Mouse (Mus musculus) ovary, adult 18-20 months (tissue): ENCODE data around the gene Vgf.

Source experiments
- DNase-seq: peaks from one replicate; pipeline ENCODE4 v3.0.0; 2022; ENCODE audit warnings: low spot score, mixed read lengths

Gene Vgf

DNA sequence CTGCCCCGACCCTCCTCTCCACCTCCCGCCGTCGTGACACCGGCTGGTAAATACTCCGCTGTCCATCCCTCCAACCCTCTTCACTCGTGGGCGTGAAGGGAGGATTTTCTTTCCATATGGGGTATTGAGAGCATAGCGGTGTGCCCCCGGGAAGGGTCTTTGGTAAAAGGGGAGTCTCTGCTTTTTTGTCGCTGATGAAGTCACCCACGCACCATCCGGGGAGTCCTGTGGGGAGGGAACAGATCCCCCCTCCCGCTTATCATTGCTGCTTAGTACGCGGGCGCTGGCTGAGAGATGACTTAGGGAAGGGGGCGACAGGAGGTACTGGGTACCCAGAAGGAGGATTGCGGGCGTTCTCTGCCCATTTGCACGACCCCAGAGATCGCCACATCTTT is 4.2 kb downstream of the Vgf start:
- no peak for DNase-seq

DNA sequence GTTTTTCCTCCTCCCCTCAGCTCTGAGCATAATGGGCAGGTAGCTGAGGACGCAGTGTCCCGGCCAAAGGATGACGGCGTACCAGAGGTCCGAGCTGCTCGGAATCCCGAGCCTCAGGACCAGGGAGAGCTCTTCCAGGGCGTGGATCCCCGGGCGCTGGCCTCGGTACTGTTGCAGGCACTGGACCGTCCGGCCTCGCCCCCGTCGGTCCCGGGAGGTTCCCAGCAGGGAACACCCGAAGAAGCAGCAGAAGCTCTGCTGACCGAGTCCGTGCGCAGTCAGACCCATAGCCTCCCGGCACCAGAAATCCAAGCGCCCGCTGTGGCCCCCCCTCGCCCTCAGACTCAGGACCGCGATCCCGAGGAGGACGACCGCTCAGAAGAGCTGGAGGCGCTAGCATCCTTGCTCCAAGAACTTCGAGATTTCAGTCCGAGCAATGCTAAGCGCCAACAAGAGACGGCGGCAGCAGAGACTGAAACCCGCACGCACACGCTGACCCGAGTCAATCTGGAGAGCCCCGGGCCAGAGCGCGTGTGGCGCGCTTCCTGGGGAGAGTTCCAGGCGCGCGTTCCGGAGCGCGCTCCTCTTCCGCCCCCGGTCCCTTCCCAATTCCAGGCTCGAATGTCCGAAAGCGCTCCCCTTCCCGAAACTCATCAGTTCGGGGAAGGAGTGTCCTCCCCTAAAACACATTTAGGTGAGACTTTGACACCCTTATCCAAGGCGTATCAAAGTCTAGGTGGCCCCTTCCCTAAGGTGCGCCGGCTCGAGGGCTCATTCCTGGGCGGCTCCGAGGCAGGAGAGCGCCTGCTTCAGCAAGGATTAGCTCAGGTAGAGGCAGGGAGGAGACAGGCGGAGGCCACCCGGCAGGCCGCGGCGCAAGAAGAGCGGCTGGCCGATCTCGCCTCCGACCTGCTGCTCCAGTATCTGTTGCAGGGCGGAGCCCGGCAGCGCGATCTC is 5.2 kb downstream of the Vgf start:
- DNase-seq, result no peak

GRCm38 (mm10) chr5:137032033-137032421 is 5.8 kb downstream of the Vgf start:
- no peak for DNase-seq

- peak; percentile 80 for DNase-seq
Observed at GRCm38 (mm10) chr5:137032641-137033074, 6.5 kb downstream of the Vgf start.

- no peak for DNase-seq
Observed at GRCm38 (mm10) chr5:137036211-137036610, 10.0 kb downstream of the Vgf start.

DNA sequence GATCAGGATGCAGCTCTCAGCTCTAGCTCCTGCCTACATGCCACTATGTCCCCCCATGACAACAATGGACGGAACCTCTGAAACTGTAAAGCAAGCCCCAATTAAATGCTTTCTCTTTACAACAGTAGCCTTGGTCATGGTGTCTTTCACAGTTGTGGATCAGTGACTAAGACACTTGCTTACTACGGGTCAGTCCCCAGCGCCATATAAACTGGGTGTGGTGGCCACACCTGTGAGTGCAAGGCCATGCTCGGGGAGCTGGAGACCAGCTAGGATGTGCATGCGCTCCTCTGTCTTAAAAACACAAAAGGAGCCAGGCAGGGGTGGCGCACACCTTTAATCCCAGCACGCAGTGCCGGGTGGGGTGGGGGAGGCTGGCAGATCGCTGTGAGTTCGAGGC is 13.3 kb downstream of the Vgf start:
- DNase-seq, result no peak

- no peak for DNase-seq
Observed at GRCm38 (mm10) chr5:137041442-137041841, 15.2 kb downstream of the Vgf start.

DNA sequence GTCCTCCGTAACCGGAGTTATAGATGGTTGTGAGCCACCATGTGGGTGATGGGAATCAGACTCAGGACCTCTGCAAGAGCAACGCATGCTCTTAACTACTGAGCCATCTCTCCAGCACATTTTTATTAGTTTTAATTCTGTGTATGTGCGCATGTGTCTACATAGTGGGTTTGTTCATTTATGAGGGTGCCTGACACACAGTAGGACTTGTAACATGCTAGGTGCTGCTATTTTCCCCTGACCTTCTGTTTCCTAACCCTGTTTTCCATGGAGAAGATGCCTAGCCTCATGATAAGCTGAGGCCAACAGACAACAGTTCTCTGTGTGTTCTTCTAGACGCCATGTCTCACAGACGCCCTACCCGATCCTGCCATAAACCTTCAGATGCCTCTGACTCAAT is 17.8 kb downstream of the Vgf start:
- DNase-seq, result no peak

- DNase-seq, result peak; percentile 95
Observed at GRCm38 (mm10) chr5:137045402-137046323, 19.5 kb downstream of the Vgf start, which contains the start of gene Ap1s1. Ap1s1 (minus strand) TSS chr5:137046135.

- no peak for DNase-seq
Observed at GRCm38 (mm10) chr5:137046324-137046718, 20.1 kb downstream of the Vgf start.

GRCm38 (mm10) chr5:137046991-137047390 is 20.8 kb downstream of the Vgf start:
- no peak for DNase-seq

- no peak for DNase-seq
Observed at GRCm38 (mm10) chr5:137051125-137051524, 24.9 kb downstream of the Vgf start.

DNA sequence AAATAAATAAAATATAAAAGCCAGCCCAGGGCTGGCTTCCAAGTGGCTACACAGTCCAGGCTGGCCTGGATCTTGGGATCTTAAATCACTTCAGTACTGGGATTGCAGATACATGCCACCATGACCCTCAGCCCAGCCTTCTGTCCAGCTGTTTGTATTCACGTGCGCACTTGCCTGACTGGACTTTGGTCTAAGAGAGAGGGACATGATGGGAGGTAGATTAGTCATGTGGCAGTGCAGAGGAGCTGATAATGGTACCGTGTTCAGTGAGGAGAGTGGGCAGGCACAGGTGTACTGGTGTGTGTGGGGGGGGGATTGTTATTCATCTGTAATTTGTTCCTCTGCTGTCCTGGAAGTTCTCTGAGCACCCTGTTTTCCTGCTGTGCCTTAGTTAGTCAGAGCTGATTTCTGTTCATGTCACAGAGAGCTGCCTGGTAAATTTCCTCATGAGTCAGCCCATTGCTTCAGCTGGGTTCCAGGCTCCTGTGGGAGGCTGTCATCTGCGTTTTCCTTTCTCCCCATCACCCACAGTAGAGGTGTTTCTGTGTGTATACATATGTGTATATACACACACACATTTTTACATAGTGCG is 25.8 kb downstream of the Vgf start:
- no peak for DNase-seq

DNA sequence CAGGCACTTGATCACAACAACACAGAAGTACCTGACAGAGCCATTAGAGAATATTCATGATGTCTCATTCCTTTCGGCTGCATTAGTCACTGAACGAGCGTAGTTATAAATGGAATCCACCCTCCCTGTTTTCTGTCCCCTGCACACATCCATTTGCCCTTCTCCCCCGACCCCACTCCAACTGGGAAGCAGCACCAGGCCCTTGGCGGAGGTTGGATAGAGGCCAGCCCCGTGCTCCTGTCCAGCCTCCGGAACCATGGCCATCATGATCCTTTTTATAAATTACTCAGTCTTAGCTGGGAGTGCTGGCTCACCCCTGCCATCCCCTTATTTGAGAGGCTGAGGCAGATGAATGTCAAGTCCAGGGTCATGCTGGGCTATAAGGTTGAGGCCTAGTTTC is 28.1 kb downstream of the Vgf start:
- no peak for DNase-seq

GRCm38 (mm10) chr5:137054873-137055272 is 28.7 kb downstream of the Vgf start:
- DNase-seq, result no peak

DNA sequence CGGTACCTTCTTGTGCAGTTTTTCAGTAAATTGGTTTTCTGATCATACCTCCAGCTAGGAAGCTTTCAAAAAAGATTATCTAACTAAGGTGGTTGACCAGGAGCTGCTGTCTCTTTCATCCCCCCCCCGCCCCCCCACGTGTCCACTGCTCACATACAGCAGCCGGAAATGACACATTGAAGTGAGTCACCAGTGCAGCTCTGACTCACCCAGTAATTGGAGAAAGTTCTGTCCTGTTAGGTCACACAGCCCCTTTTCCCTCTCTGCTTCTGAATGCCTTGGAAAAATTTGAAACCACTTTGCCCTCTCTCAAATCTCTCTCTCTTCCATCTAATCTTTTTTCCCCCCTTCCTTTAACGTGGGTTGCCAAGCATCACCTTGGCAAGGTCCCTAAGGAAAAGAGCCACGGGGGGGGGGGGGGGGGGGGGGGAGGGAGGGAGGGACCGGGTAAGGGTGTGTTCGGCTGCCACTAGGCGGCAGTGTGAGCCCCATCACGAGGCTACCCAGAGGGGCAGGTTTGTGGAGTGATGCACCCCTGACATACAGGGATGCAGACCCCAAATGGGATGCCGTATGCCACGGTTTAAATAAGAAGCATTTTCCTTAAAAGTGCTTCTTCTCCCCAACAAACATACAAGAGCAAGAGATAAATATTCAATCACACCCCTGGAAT is 35.8 kb downstream of the Vgf start:
- DNase-seq, result no peak

DNA sequence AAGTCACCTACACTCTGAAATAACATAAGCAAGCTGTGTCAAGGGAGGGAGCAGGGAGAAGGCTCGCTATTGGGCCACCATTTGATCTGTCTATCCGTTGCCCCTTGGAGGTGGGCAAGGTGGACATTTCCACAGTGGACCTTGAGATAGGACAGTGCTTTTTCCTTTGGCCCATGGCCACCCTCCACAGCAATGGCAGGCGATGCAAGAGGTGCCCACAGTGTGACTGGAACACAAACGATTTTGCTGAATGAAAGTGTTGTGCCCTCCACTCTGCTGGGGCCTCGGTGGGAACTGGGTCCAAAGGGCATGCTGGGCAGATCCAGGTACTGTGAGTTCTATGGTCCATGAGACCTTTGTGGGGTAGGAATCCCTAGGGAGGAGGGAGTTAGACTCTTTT is 36.4 kb downstream of the Vgf start:
- DNase-seq, result no peak

- DNase-seq, result no peak
Observed at GRCm38 (mm10) chr5:137065454-137065853, 39.3 kb downstream of the Vgf start.

- no peak for DNase-seq
Observed at GRCm38 (mm10) chr5:137065923-137066322, 39.7 kb downstream of the Vgf start.

DNA sequence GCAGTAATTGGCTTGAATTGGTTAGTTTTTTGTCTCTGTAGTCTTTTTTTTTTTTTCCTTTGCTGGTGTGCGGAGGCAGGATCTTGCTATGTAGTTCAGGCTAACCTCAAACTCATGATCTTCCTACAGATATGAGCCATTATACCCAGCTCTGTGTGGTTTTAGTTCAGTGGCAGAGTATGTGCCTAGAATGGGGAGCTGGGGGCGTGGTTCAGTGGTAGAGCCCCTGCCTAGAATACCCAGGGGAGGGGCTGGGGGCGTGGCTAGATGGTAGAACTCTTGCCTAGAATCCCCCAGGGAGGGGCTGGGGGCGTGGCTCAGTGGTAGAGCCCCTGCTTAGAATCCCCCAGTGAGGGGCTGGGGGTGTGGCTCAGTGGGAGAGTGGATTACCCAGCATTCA is 42.5 kb downstream of the Vgf start:
- DNase-seq, result no peak

- DNase-seq, result no peak
Observed at GRCm38 (mm10) chr5:137070881-137071605, 44.9 kb downstream of the Vgf start.
